Mouse (Mus musculus): ENCODE data around the gene Rpf2. TPM values are rescaled to one million over a fixed set of nuclear protein-coding genes. Genes with fewer than 3 reads are reported as not detected.

The Rpf2 gene
- 27.7 and 31.8 TPM in 2 replicates for total RNA-seq (2017)

DNA sequence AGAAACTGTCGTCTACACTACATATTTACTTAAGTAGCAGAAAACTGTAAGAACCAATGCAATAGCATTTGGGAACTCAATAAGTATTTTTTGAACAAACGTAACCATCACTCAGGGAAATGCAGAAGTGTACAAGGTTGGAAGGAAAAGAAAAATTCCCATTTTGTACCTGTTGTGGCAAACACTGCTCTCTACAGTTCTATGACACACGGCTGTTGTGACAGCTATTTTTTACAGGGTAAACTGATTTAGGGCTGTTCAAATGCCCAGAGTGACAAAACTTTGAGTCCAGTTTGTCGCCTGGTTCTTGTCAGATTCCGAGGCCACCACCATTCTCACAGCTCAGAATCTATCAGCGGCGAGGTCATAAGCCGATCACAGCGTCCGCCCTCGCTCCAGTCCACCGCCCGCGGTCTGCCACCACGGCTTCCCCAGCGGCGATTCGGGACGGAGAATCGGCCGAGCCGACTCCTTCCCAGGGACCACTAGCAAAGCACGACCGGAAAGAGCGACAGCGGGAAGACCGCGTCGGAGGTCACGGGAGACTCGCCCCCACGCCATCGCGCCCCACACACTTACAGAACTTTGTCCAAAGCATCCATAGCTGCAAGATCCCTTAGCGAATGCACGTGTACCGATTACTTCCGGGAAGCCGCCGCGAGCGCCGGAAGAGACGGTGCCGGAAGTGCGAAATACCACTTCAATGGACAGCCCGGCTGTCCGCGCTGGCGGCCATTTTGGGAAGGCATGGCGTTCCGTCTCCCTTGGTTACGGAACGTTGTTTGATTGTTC is at the start of gene Rpf2:
Rpf2 (minus strand) TSS at position 663 of the 792 bp plus-strand sequence.
- ATAC-seq (ENCODE audit: extremely low read depth, insufficient number of reproducible peaks, low FRiP score, poor library complexity, severe bottlenecking), result peak; percentile 96

DNA sequence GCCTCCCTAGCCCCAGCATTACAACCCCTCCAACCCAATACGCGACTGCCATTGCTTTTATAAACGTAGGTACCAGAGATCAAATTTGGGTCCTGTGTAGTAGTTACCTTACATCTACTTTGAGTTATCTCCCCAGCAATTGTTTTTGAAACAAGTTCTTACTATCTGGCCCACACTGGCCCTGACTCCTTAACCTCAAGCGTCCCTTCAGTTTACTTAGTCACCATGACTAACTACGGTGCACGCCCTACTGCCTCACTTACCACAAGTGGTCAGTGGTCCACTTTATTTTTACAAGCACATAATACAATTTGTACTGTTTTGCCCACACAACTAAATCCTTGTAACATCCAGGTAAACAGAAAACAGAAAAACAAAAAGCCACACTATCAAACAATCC is 45.8 kb upstream of the Rpf2 start:
- ATAC-seq (ENCODE audit: extremely low read depth, insufficient number of reproducible peaks, low FRiP score, poor library complexity, severe bottlenecking), result no peak

DNA sequence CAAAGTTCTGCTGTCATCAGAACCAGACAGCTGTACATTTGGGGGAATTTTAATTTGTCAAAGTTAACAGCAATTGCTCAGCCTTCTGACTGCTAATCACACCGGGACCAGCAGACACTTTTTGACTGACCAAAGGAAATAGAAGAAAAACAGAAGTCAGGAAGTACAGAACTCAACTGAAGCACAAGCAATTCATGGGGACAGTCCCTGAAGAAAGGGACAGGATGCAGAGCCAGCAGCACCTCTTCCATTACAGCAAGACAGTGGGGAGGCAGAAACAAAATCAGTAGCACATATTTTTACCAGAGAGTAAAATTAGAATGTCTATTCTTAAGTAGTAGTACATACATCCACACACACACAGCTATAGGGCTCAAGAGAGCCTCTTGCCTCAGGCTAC is 39.9 kb upstream of the Rpf2 start:
- ATAC-seq (ENCODE audit: extremely low read depth, insufficient number of reproducible peaks, low FRiP score, poor library complexity, severe bottlenecking), result no peak

DNA sequence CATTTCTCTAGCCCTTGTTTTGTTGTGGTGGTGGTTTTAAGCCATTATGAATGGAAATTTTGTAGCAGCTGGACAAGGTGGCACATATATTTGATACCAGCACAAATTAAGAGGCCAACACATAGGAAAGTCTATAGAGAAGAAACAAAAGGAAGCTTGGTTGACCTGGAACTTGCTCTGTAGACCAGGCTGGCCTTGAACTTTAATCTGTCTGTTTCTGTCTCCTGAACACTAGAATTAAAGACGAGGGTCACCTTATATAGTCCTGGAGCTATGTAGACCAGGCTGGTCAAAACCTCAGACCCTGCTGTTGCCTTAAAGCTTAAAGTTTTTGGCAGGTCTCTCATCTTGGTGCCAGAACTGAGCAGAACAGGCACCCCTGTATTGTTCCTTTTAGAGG is 38.7 kb upstream of the Rpf2 start:
- no peak for ATAC-seq (ENCODE audit: extremely low read depth, insufficient number of reproducible peaks, low FRiP score, poor library complexity, severe bottlenecking)

DNA sequence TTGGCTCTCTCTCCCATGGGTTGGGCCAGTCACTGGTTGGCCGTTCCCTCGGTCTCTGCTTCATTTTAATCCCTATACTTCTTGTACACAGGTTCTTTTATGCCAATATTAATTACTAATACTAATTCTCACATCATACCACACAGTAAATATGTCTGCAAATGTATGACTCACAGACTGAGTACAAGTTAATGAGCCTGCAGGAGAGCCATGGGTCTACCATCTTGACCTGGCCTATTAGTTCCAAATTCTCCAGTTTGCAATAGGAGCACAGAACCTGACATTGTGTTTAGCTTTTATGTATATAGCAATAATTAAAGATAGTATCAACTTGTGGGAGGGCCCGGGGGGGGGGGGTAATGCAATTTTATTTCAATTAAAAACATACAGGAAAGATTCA is 38.2 kb upstream of the Rpf2 start:
- no peak for ATAC-seq (ENCODE audit: extremely low read depth, insufficient number of reproducible peaks, low FRiP score, poor library complexity, severe bottlenecking)

DNA sequence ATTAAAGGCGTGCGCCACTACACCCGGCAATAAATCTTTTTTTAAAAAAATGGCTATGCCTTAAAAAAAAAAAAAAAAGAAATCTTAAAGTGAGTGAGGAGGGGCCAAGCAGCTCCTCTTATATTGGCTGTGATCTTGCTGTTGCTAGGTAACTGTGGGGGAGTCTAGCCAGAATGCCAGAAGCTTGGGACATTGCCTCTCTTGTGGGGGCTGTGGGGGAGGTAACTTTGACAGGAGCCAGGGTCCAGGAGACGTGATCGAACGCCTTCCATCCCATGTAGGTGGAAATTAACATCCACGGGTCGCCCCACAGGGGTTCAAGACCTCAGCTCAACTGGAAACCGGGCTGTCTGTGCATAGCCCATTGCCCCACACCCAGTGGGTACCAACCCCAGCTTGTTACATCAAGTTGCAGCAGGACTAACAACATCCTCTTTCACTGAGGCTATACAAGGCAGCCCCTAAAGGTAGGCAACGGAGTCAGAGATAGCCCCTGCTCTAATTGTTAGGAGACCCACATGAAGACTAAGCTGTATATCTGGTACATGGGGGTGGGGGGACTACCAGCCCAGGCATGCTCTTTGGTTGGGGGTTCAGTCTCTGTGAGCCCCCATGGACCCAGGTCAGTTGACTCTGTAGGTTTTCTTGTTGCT is 37.5 kb upstream of the Rpf2 start:
- no peak for ATAC-seq (ENCODE audit: extremely low read depth, insufficient number of reproducible peaks, low FRiP score, poor library complexity, severe bottlenecking)

DNA sequence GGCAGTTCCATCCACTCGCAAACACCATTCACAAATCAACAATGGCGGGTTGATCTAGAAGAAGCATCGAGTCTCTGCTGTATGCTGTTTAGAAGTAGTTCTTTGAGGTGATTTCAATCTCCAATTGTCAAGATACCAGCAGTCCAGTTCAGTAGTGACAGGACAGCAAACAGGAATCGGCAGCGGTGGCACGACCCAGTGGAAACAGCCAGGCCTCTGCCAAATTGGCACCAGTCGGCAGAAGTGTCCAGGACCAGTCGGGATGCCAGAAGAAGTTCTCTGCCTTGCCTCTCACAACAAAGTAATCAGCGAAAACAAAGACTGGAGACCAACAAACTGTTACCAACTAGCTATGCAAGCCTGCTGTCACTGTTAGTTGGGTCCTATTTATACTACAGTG is 36.8 kb upstream of the Rpf2 start:
- no peak for ATAC-seq (ENCODE audit: extremely low read depth, insufficient number of reproducible peaks, low FRiP score, poor library complexity, severe bottlenecking)

DNA sequence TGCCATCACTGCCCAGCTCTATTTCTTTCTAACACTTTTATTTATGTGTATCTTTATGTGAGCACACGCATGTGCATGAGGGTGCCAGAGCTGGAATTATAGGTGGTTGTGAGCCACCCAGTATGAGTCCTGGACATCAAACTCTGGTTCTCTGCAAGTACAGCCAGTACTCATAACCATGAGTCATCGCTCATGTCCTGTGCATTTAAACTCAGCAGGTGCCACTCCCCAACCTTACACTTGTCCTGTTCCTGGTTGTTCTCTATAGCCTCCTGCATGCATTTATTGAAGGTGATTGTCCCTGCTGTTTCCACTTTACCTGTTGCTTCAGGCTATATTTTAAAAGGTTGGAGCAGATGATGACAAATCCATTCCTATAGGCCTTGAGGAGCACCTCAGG is 34.7 kb upstream of the Rpf2 start:
- ATAC-seq (ENCODE audit: extremely low read depth, insufficient number of reproducible peaks, low FRiP score, poor library complexity, severe bottlenecking), result no peak

DNA sequence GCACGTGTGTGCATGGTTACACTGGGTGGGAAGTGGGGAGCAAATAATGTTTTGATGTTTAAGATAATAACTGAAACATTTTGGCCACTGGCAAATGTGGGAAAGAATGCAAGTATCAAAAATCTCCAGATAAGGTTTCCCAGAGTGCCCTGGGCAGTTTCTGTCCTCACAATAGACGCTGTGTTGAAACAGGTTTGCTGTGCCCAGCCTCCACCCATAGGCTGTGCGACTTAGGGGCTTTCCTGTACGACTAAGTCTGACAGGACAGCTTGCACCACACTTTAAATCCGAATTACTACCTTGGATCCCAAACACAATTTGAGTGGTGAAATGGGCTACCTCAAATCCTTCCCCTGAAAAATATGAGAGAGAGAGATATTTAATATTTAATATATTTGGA is 31.5 kb upstream of the Rpf2 start:
- ATAC-seq (ENCODE audit: extremely low read depth, insufficient number of reproducible peaks, low FRiP score, poor library complexity, severe bottlenecking), result no peak

DNA sequence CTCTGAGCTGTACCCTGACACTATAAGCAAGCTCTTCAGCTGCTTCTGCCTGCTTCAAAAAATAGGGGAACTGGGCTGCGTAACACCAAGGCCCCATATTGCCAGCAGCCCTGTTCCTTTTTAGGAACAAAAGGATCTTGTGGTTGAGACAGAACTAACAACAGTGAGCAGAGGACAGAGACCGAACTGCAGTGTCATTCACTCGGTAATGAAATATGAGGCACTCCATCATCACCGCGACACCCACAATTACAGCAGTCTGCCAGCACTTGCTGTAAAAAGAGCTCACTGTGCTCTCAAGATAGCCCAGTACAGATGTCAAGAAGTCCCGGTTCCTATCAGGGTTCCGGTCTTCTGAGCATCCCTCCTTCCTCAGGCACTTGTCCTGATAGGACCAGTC is 29.2 kb upstream of the Rpf2 start:
- ATAC-seq (ENCODE audit: extremely low read depth, insufficient number of reproducible peaks, low FRiP score, poor library complexity, severe bottlenecking), result peak; percentile 95

DNA sequence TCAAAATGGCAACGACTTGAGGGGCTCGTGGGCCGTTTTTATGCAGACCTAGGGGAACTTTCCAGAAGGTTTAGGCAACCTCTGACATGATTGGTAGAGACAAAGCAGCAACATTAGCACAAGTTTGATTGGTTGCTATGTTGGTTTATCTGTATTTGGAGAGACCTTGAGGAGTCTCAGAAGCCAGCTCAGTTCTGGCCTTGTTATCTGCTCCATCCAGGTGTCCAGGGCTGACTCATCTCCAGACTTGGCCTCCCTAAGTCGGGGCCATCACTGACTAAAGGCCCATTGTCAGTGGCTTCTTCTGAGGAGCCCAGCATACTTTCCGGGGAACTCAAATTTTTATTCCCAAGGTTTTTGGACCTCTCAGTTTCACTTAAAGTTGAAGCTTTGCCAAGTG is 27.1 kb upstream of the Rpf2 start:
- no peak for ATAC-seq (ENCODE audit: extremely low read depth, insufficient number of reproducible peaks, low FRiP score, poor library complexity, severe bottlenecking)

DNA sequence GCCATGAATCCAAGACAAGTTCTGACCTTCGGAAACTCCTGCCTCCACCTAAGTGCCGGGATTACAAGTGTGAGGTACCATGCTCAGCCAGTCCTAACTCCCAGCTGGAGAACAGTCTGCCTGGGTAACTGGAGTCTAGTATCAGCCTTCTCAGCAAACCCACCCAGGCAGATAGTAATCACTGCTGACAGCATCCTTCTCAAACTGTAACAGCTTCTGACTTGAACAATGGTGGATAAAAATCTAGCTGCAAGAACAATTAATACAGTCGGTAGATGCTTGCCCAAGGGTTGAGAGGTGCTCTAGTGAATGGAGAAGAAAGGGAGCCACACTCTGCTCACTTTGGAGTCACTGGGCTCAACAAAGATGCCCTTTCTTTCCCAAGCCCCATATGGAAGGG is 24.4 kb upstream of the Rpf2 start:
- no peak for ATAC-seq (ENCODE audit: extremely low read depth, insufficient number of reproducible peaks, low FRiP score, poor library complexity, severe bottlenecking)

DNA sequence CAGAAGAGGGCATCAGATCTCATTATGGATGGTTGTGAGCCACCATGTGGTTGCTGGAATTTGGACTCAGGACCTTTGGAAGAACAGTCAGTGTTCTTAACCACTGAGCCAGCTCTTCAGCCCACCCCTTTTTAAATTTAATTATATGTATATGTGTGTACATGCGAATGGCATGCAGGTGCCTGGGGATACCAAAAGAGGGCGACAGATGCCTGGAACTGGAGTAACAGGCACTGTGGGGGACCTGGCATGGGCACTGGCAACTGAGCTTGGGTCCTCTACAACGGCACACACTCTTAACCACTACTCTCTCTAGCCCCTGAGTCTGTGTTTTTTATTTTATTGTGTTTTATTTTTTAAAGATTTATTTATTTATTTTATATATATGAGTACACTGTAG is 18.1 kb upstream of the Rpf2 start:
- ATAC-seq (ENCODE audit: extremely low read depth, insufficient number of reproducible peaks, low FRiP score, poor library complexity, severe bottlenecking), result no peak

DNA sequence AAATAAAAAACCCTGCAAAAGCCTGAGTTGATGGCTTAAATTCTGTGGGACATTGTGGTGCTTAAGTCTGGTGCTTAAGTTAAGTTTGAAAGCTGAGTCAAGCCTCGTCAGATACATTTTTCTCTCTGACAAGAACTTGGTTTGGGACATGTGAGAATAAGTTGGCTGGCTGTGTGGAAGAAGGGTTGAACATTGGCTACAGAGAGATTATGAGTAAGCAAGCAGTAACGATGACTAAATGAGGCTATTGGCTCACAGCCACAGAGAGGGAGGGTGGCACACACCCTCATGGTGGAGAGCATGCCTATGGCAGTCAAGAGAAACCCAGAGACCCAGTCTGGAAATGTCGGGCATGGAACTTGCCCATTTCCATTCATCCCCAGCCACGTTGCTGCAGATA is 16.9 kb upstream of the Rpf2 start:
- ATAC-seq (ENCODE audit: extremely low read depth, insufficient number of reproducible peaks, low FRiP score, poor library complexity, severe bottlenecking), result no peak

DNA sequence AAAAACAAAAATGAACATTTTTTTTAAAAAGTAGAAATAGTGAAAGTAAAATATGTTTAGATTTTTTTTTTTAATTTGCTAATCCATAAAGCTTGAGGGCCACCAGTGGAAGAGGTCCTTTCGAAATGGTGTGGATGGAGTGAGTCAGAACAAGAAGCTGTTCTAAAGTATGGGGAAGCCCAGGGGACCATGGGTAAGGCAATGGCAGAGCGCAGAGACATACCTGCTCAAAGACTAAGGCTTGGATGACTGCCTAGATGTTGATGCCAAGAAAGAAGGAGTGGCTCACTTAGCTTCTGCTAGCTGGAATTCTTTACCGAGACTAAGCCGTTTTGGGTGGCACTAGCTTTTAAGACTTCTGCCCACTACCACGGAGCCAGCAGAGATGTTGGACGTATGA is 15.4 kb upstream of the Rpf2 start:
- no peak for ATAC-seq (ENCODE audit: extremely low read depth, insufficient number of reproducible peaks, low FRiP score, poor library complexity, severe bottlenecking)

DNA sequence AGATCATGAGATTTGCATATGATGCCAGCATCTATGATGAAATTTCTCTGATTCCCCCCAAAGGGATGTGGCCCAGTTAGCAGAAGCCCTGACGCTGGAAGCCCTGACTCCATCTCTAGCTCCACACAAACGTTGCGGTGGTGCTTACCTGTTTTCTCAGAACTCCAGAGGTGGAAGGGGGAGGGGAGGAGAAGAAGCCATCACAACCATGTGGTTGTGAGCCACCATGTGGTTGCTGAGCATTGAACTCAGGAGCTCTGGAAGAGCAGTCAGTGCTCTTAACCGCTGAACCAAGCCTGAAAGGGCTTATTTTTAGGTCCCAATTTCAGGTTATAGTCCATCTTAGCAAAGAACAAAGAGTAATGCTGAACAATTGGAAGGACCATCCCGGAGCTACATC is 13.5 kb upstream of the Rpf2 start:
- ATAC-seq (ENCODE audit: extremely low read depth, insufficient number of reproducible peaks, low FRiP score, poor library complexity, severe bottlenecking), result no peak

DNA sequence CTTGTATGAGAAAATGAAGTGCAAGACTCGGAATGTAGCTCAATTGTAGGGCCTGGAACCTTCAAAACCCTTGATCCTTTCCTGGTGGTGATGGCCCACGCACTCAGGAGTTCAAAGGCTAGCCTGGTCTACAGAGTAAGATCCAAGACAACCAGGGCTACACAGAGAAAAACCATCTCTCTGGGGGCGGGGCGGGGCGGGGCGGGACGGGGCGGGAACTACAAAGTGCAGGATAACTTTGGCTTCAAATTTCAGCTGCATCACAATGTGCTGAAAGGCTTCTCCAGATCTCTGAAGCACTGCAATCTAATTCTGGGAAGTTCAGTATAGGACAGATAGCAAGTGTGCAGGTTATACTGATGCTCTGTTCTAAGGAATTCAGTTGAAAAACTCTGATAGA is 12.7 kb upstream of the Rpf2 start:
- no peak for ATAC-seq (ENCODE audit: extremely low read depth, insufficient number of reproducible peaks, low FRiP score, poor library complexity, severe bottlenecking)

DNA sequence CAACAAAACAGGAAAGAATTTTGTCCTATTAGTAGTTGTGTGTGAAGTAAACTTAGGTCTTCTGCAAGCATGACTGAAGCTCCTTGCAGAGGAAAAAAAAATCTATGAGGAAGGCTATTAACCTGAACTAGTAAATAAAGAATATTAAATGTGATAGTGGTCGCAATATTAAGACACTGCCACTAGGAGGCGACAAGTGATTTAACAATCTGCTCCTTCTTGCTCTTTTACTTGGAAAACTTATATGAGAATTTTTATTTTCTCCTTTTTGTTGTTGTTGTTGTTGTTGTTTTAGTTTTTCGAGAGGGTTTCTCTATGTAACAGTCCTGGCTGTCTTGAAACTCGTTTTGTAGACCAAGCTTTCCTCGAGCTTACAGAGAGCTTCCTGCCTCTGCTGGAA is 12.1 kb upstream of the Rpf2 start:
- ATAC-seq (ENCODE audit: extremely low read depth, insufficient number of reproducible peaks, low FRiP score, poor library complexity, severe bottlenecking), result peak; percentile 7; the same call in 1 of the 2 replicates

DNA sequence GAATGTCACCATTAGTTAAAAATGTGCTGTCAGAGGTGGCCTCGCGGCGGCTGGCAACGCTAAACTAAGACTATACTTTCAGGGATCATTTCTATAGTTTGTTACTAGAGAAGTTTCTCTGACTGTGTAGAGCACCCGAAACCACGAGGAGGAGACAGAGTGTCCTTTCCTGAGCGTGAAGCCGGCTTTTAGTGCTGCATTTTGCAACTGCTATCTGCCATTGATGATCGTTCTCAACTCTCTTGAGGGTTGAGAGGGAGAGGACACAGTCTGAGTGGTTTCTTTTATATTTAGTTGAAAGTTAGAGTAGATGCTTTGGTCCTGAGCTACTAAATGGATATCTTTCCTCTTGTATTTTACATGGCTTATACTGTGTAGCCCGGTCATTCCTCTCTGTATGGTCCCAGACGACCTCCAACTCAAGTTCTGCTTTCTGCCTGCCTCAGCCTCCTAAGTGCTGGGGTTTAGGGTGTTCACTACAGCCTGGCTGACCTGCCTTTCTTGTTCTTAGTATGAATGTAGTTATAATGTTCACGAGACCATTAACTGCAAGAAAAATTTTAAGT is 11.6 kb upstream of the Rpf2 start:
- peak; percentile 69 for ATAC-seq (ENCODE audit: extremely low read depth, insufficient number of reproducible peaks, low FRiP score, poor library complexity, severe bottlenecking)

DNA sequence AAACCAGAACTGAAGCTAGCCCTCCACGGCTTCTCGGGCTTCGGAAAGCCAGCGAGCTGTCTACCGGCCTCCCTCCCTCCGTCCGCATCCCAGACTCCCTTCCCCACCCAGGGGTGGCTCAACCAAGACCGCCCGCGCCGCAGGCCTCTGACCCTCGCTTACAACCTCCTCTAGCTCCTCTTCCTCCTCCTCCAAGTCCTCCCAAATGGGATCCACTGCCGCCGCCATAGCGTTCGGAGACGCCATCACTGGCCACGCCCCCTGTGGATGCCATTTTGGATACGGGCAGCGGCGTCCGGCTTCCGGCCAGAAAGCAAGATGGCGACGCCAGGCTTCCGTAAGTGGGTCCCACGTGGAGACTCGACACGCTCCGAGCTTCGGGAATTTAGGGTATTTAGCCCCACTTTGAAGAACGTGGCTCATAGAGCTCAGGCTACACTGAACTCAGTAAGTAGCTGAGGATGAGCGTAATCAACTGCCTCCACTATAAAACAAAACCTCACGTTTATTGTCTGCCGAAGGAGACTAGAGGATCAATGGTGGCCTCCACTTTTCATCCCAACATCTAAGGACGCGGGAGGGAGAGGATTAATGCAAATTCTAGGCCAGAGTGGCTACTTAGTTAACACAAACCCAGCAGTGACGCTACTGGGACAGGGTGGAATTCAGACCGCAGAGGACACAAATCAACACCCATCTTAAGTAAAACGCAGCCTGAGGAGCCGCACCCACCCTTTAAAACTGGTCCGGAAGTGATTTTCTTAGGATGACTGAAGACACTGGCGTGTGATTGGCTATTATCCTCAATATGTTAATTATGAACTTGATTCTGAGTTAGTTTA is 10.8 kb upstream of the Rpf2 start, which contains the start of gene Gtf3c6:
Gtf3c6 (minus strand) TSS at position 695 of the 842 bp plus-strand sequence.
- ATAC-seq (ENCODE audit: extremely low read depth, insufficient number of reproducible peaks, low FRiP score, poor library complexity, severe bottlenecking), result peak; percentile 76
